Mouse (Mus musculus): ENCODE measurements around the gene Sh2b3. TPM values are rescaled to one million over a fixed set of nuclear protein-coding genes. Genes with fewer than 3 reads are reported as not detected.
"Not testable (repeated sequence)": the region's sequence is repeated elsewhere in the genome, so short reads cannot be mapped to it uniquely, and the experiment has no call there.

The Sh2b3 gene
- polyA plus RNA-seq, 1 experiment from 2014 or later: 10.5 TPM

GRCm38 (mm10) chr5:121848743-121849142 lies 11.3 kb upstream of the Sh2b3 start, which contains the start of gene Pheta1:
Gene Pheta1, plus strand, starts transcription at chr5:121848984.
- H3K4me1 ChIP-seq (ENCODE audit: control insufficient read depth, insufficient read depth, low read length): peaks cover 12% of the 10 kb centered on the region

GRCm38 (mm10) chr5:121848035-121848519 lies 10.6 kb upstream of the Sh2b3 start:
- DNase-seq (ENCODE audit: low spot score): peak; percentile 68
- Histone ChIP-seq H3K27ac (ENCODE audit: low read depth, low read length) (no peak overlapping the region), H3K9ac (ENCODE audit: low read length) (peak overlapping the region; percentile 11), H3K4me2 (ENCODE audit: low read depth) (peak overlapping the region; percentile 49), H3K27me3 (ENCODE audit: control insufficient read depth, insufficient read depth, low read length) (peaks cover 16% of the 10 kb centered on the region), H3K4me1 (ENCODE audit: control insufficient read depth, insufficient read depth, low read length) (peaks cover 12% of the 10 kb centered on the region), H3K36me3 (ENCODE audit: control insufficient read depth, insufficient read depth, low read length) (peaks cover 11% of the 10 kb centered on the region), H3K4me3 (ENCODE audit: low read depth, low read length) (peak overlapping the region; percentile 92), H3K9me3 (ENCODE audit: control insufficient read depth, low read length) (no peaks in the 10 kb centered on the region)
- peak; percentile 18; the same call in 1 of the 2 replicates for ATAC-seq (ENCODE audit: insufficient read depth, low FRiP score, low TSS enrichment)
- under 1% methylated on average over 17 of the region's 17 CpGs for WGBS

More at GRCm38 (mm10) chr5:121848743-121849142, 11.3 kb upstream of the Sh2b3 start, which contains the start of gene Pheta1:
- WGBS: under 1% methylated on average over 42 of the region's 42 CpGs
- H3K4me2 ChIP-seq (ENCODE audit: low read depth): peak within 1 kb of the TSS; percentile 64
- H3K9me3 ChIP-seq (ENCODE audit: control insufficient read depth, low read length): no peaks in the 10 kb centered on the region
- H3K36me3 ChIP-seq (ENCODE audit: control insufficient read depth, insufficient read depth, low read length): peaks cover 17% of the 10 kb centered on the region
- H3K9ac ChIP-seq (ENCODE audit: low read length): peak within 1 kb of the TSS; percentile 86
- peak; percentile 96 for DNase-seq (ENCODE audit: low spot score)
- peak; percentile 87 for ATAC-seq (ENCODE audit: insufficient read depth, low FRiP score, low TSS enrichment)
- H3K27me3 ChIP-seq (ENCODE audit: control insufficient read depth, insufficient read depth, low read length): peaks cover 9% of the 10 kb centered on the region
- no peak within 1 kb of the TSS for H3K27ac ChIP-seq (ENCODE audit: low read depth, low read length)
- H3K4me3 ChIP-seq (ENCODE audit: low read depth, low read length): peak within 1 kb of the TSS; percentile 92

- not testable (repeated sequence) for H3K27ac ChIP-seq (ENCODE audit: low read depth, low read length); H3K9me3 ChIP-seq (ENCODE audit: control insufficient read depth, low read length); DNase-seq (ENCODE audit: low spot score); H3K9ac ChIP-seq (ENCODE audit: low read length); ATAC-seq (ENCODE audit: insufficient read depth, low FRiP score, low TSS enrichment); H3K4me2 ChIP-seq (ENCODE audit: low read depth); H3K4me3 ChIP-seq (ENCODE audit: low read depth, low read length); H3K36me3 ChIP-seq (ENCODE audit: control insufficient read depth, insufficient read depth, low read length)
- 85% methylated on average over 3 of the region's 3 CpGs for WGBS
- Histone ChIP-seq H3K27me3 (ENCODE audit: control insufficient read depth, insufficient read depth, low read length) (peaks cover 20% of the 10 kb centered on the region), H3K4me1 (ENCODE audit: control insufficient read depth, insufficient read depth, low read length) (peaks cover 15% of the 10 kb centered on the region)
Observed at GRCm38 (mm10) chr5:121847269-121847668, 9.8 kb upstream of the Sh2b3 start.

- 88% methylated on average over 11 of the region's 11 CpGs for whole genome bisulfite sequencing
- Histone ChIP-seq H3K9ac (ENCODE audit: low read length) (no peak overlapping the region), H3K4me2 (ENCODE audit: low read depth) (no peak overlapping the region), H3K4me3 (ENCODE audit: low read depth, low read length) (no peak overlapping the region), H3K27ac (ENCODE audit: low read depth, low read length) (no peak overlapping the region), H3K27me3 (ENCODE audit: control insufficient read depth, insufficient read depth, low read length) (peaks cover 27% of the 10 kb centered on the region), H3K4me1 (ENCODE audit: control insufficient read depth, insufficient read depth, low read length) (peaks cover 15% of the 10 kb centered on the region), H3K36me3 (ENCODE audit: control insufficient read depth, insufficient read depth, low read length) (no peaks in the 10 kb centered on the region), H3K9me3 (ENCODE audit: control insufficient read depth, low read length) (no peaks in the 10 kb centered on the region)
- ATAC-seq (ENCODE audit: insufficient read depth, low FRiP score, low TSS enrichment) (no peak), DNase-seq (ENCODE audit: low spot score) (no peak)
Observed at GRCm38 (mm10) chr5:121846322-121846721, 8.9 kb upstream of the Sh2b3 start.

- H3K27ac ChIP-seq (ENCODE audit: low read depth, low read length): no peak overlapping the region
- no peak overlapping the region for H3K9ac ChIP-seq (ENCODE audit: low read length)
- H3K4me2 ChIP-seq (ENCODE audit: low read depth): no peak overlapping the region
- no peak for ATAC-seq (ENCODE audit: insufficient read depth, low FRiP score, low TSS enrichment)
- no peak for DNase-seq (ENCODE audit: low spot score)
- H3K36me3 ChIP-seq (ENCODE audit: control insufficient read depth, insufficient read depth, low read length): no peaks in the 10 kb centered on the region
- 51% methylated on average over 4 of the region's 4 CpGs for WGBS
- peaks cover 11% of the 10 kb centered on the region for H3K4me1 ChIP-seq (ENCODE audit: control insufficient read depth, insufficient read depth, low read length)
- H3K4me3 ChIP-seq (ENCODE audit: low read depth, low read length): no peak overlapping the region
- peaks cover 27% of the 10 kb centered on the region for H3K27me3 ChIP-seq (ENCODE audit: control insufficient read depth, insufficient read depth, low read length)
- H3K9me3 ChIP-seq (ENCODE audit: control insufficient read depth, low read length): no peaks in the 10 kb centered on the region
Observed at GRCm38 (mm10) chr5:121845361-121845760, 7.9 kb upstream of the Sh2b3 start.

- 16% methylated on average over 17 of the region's 17 CpGs for WGBS
- DNase-seq (ENCODE audit: low spot score) (no peak), ATAC-seq (ENCODE audit: insufficient read depth, low FRiP score, low TSS enrichment) (no peak)
- H3K36me3 ChIP-seq (ENCODE audit: control insufficient read depth, insufficient read depth, low read length): no peaks in the 10 kb centered on the region
- H3K9ac ChIP-seq (ENCODE audit: low read length): no peak overlapping the region
- peak overlapping the region; percentile 53 for H3K4me2 ChIP-seq (ENCODE audit: low read depth)
- H3K4me3 ChIP-seq (ENCODE audit: low read depth, low read length): no peak overlapping the region
- peaks cover 37% of the 10 kb centered on the region for H3K27me3 ChIP-seq (ENCODE audit: control insufficient read depth, insufficient read depth, low read length)
- H3K4me1 ChIP-seq (ENCODE audit: control insufficient read depth, insufficient read depth, low read length): peaks cover 6% of the 10 kb centered on the region; the same call in 1 of the 2 replicates
- H3K27ac ChIP-seq (ENCODE audit: low read depth, low read length): no peak overlapping the region
- H3K9me3 ChIP-seq (ENCODE audit: control insufficient read depth, low read length): no peaks in the 10 kb centered on the region
Observed at GRCm38 (mm10) chr5:121843138-121843905, 5.9 kb upstream of the Sh2b3 start.

- peak overlapping the region; percentile 31 for H3K4me3 ChIP-seq (ENCODE audit: low read depth, low read length)
- H3K27ac ChIP-seq (ENCODE audit: low read depth, low read length): no peak overlapping the region
- H3K9me3 ChIP-seq (ENCODE audit: control insufficient read depth, low read length): no peaks in the 10 kb centered on the region
- peaks cover 44% of the 10 kb centered on the region for H3K27me3 ChIP-seq (ENCODE audit: control insufficient read depth, insufficient read depth, low read length)
- DNase-seq (ENCODE audit: low spot score) (peak; percentile 86), ATAC-seq (ENCODE audit: insufficient read depth, low FRiP score, low TSS enrichment) (peak; percentile 64; the same call in 1 of the 2 replicates)
- 1% methylated on average over 33 of the region's 33 CpGs for WGBS
- H3K4me2 ChIP-seq (ENCODE audit: low read depth): peak overlapping the region; percentile 53
- peak overlapping the region; percentile 53; the same call in 1 of the 2 replicates for H3K9ac ChIP-seq (ENCODE audit: low read length)
- no peaks in the 10 kb centered on the region for H3K36me3 ChIP-seq (ENCODE audit: control insufficient read depth, insufficient read depth, low read length)
- H3K4me1 ChIP-seq (ENCODE audit: control insufficient read depth, insufficient read depth, low read length): peaks cover 8% of the 10 kb centered on the region; the same call in 1 of the 2 replicates
Observed at GRCm38 (mm10) chr5:121842665-121843118, 5.2 kb upstream of the Sh2b3 start.

GRCm38 (mm10) chr5:121841973-121842372 lies 4.5 kb upstream of the Sh2b3 start:
- H3K36me3 ChIP-seq (ENCODE audit: control insufficient read depth, insufficient read depth, low read length): no peaks in the 10 kb centered on the region
- peaks cover 51% of the 10 kb centered on the region for H3K27me3 ChIP-seq (ENCODE audit: control insufficient read depth, insufficient read depth, low read length)
- H3K9me3 ChIP-seq (ENCODE audit: control insufficient read depth, low read length): no peaks in the 10 kb centered on the region
- ATAC-seq (ENCODE audit: insufficient read depth, low FRiP score, low TSS enrichment) (no peak), DNase-seq (ENCODE audit: low spot score) (no peak)
- H3K27ac ChIP-seq (ENCODE audit: low read depth, low read length): no peak overlapping the region
- H3K4me1 ChIP-seq (ENCODE audit: control insufficient read depth, insufficient read depth, low read length): peaks cover 8% of the 10 kb centered on the region
- H3K4me2 ChIP-seq (ENCODE audit: low read depth): no peak overlapping the region
- 36% methylated on average over 10 of the region's 10 CpGs for WGBS
- H3K9ac ChIP-seq (ENCODE audit: low read length): no peak overlapping the region
- no peak overlapping the region for H3K4me3 ChIP-seq (ENCODE audit: low read depth, low read length)

Data from neural tube, embryonic 11.5 days (tissue).